Mouse (Mus musculus) heart, postnatal 0 days (tissue): ENCODE data around the gene Xrcc4. TPM values are rescaled to one million over a fixed set of nuclear protein-coding genes. Genes with fewer than 3 reads are reported as not detected.

Source experiments
- ATAC-seq: fragments of 200-750 bp; cut with Nextera tagmentation; 2 replicates; pipeline ENCODE4 v1.8.0; 2017; ENCODE audit warnings: low read depth, moderate number of reproducible peaks, moderate library complexity; ENCODE audit not compliant: insufficient read depth
- DNase-seq: peaks from one replicate; pipeline ENCODE4 v3.0.0-alpha.2; 2016; ENCODE audit warnings: low spot score
- H3K27ac ChIP-seq: fragments of 300-500 bp; sonication (generic); 2 replicates; pipeline ENCODE4 v1.5.1; 2014; ENCODE audit warnings: low read depth, mild to moderate bottlenecking
- H3K27me3 ChIP-seq: fragments of 300-500 bp; sonication (generic); 2 replicates; pipeline ENCODE4 v1.6.1; 2014; ENCODE audit warnings: low read length, mixed read lengths; ENCODE audit not compliant: control insufficient read depth, insufficient read depth
- H3K36me3 ChIP-seq: fragments of 300-500 bp; sonication (generic); replicated peaks from 2 replicates; pipeline ENCODE4 v1.6.1; 2014; ENCODE audit warnings: low read length, mixed read lengths; ENCODE audit not compliant: control insufficient read depth, insufficient read depth
- H3K4me1 ChIP-seq: fragments of 300-500 bp; sonication (generic); 2 replicates; pipeline ENCODE4 v1.6.1; 2014; ENCODE audit warnings: antibody characterized with exemption; ENCODE audit not compliant: control insufficient read depth, insufficient read depth
- H3K4me2 ChIP-seq: fragments of 300-500 bp; sonication (generic); 2 replicates; pipeline ENCODE4 v1.6.1; 2014; ENCODE audit warnings: low read depth, mild to moderate bottlenecking, low read length, moderate library complexity
- H3K4me3 ChIP-seq: fragments of 300-500 bp; sonication (generic); 2 replicates; pipeline ENCODE4 v1.5.1; 2014; ENCODE audit warnings: low read depth, low read length
- H3K9ac ChIP-seq: fragments of 300-500 bp; sonication (generic); replicated peaks from 2 replicates; pipeline ENCODE4 v1.6.1; 2014; ENCODE audit warnings: low read depth, low read length, mixed read lengths
- H3K9me3 ChIP-seq: fragments of 300-500 bp; sonication (generic); replicated peaks from 2 replicates; pipeline ENCODE4 v1.6.1; 2016; ENCODE audit warnings: low read length; ENCODE audit not compliant: control insufficient read depth
- CTCF ChIP-seq: IDR thresholded peaks from 2 replicates; pipeline ENCODE4 v1.5.1; 2016; ENCODE audit warnings: antibody characterized with exemption, control low read depth, low read depth
- EP300 ChIP-seq: IDR thresholded peaks from 2 replicates; pipeline ENCODE4 v1.6.1; 2016; ENCODE audit warnings: antibody characterized with exemption, low read depth
- WGBS: fragments of 180-500 bp; shearing (Covaris S2); extraction: QIAGEN DNeasy Blood & Tissue Kit; methylation state at CpG from one replicate; pipeline ENCODE4 v1.1.7; 2014; 5-methylcytosine and 5-hydroxymethylcytosine counted together
- polyA plus RNA-seq: library from polyadenylated mRNA; unstranded; fragments of >200 nt; fragmentation: Nextera tagmentation; extraction: Ambion mirVana; gene quantifications from 2 replicates; pipeline ENCODE4 v1.2.1, GENCODE M21; 2015
- total RNA-seq: library from RNA; depleted of rRNA; stranded (reverse); fragments of >200 nt; gene quantifications from 2 replicates; pipeline ENCODE4 v1.2.3, GENCODE M21; 2014; ENCODE audit warnings: low replicate concordance

The Xrcc4 gene
- total and polyA plus RNA-seq, 2 experiments from 2014 or later = 10.7 to 18.4 TPM

DNA sequence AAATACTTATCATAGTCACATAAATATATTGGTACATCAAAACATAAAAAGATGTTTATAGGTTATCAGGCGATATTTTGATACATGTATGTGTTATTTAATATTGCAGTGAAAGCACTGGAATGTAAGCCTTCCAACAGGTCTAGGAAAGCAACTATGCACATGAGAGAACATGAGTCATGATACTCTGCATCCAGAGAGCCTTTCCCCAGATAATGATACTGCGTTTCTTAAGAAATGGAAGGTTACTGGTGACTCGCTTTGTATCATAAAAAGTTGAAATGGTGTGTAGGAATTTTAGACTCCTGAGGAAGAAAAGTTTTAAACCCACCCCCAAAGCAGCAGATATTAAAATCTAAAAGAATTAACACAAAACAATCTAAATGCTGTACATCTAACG, 190.3 kb downstream of the Xrcc4 start:
- Histone ChIP-seq H3K4me1 (no peaks in the 10 kb centered on the region), H3K4me2 (no peak overlapping the region), H3K27ac (no peak overlapping the region), H3K4me3 (no peak overlapping the region), H3K36me3 (no peaks in the 10 kb centered on the region), H3K9me3 (no peaks in the 10 kb centered on the region), H3K9ac (no peak overlapping the region), H3K27me3 (no peaks in the 10 kb centered on the region)
- DNase-seq = no peak
- ATAC-seq = no peak
- no peak for TF ChIP-seq CTCF
- no peak for TF ChIP-seq EP300
- whole genome bisulfite sequencing = 87% methylated on average over 4 of the region's 4 CpGs

DNA sequence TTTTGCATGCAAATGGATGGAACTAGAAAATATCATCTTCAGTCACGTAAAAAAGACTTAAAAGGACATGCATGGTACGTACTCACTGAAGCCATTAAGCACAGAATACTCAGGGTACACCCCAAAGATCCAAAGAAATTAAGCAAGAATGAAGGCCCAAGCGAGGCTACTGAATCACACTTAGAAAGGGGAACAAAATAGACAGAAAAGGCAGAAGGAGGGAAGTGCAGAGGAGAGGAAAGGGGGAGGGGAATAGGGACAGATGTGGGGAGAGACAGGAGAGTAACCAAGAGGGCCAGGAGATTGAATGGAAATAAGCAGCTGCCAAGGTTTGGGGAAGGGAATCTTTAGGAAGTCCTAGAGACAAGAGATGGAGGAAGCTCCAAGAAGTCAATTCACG, 197.3 kb downstream of the Xrcc4 start:
- Histone ChIP-seq H3K4me2 (no peak overlapping the region), H3K27ac (no peak overlapping the region), H3K27me3 (no peaks in the 10 kb centered on the region), H3K4me3 (no peak overlapping the region), H3K9me3 (no peaks in the 10 kb centered on the region), H3K9ac (no peak overlapping the region), H3K4me1 (no peaks in the 10 kb centered on the region), H3K36me3 (no peaks in the 10 kb centered on the region)
- no peak for DNase-seq
- WGBS = 86% methylated on average over 4 of the region's 4 CpGs
- ATAC-seq = no peak
- TF ChIP-seq CTCF (no peak), EP300 (no peak)

DNA sequence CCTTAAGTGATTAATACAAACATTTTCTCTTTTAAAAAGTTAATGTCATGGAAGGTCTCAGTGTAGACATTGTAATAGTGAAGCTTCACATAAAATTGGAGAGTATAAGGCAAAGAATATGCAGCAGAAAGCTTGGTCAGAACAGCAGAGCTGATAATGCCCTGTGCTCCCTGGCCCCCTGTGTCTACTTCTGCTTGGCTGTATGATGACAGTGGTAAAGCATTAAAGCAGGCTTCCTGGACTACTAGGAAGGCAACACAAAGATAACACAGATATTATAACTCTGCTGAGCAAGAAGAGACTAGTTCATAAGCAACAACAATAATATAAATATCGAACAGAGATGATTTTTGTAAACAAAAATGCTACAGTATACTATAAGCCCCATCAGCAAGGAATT, 199.2 kb downstream of the Xrcc4 start:
- 87% methylated on average over 1 of the region's 1 CpGs for WGBS
- H3K9ac ChIP-seq = no peak overlapping the region
- no peaks in the 10 kb centered on the region for H3K9me3 ChIP-seq
- no peak for TF ChIP-seq CTCF
- no peak for TF ChIP-seq EP300
- H3K4me2 ChIP-seq = no peak overlapping the region
- ATAC-seq = no peak
- no peak overlapping the region for H3K27ac ChIP-seq
- no peak overlapping the region for H3K4me3 ChIP-seq
- H3K36me3 ChIP-seq = no peaks in the 10 kb centered on the region
- no peaks in the 10 kb centered on the region for H3K27me3 ChIP-seq
- no peak for DNase-seq
- H3K4me1 ChIP-seq = no peaks in the 10 kb centered on the region

DNA sequence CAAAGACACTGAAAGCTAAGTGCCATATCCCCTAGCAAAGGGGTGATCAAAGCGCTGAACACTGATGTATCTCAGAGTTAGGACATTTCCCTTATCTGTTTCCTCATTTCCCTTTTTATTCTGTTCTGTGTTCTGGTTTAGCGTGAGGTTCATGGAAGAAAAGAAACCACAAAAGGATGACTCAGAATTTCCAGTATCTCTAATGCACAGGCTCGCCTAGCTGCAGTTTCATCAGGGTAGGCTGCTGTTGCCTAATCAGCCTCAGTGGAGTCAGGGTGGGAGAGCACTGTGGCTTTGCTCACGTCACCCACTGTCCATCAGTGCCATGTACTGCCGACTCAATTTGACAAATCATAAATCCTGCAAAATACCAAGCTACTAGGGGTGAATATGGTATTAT, 200.3 kb downstream of the Xrcc4 start:
- Histone ChIP-seq H3K4me3 (no peak overlapping the region), H3K27ac (no peak overlapping the region), H3K36me3 (no peaks in the 10 kb centered on the region), H3K9ac (no peak overlapping the region), H3K9me3 (no peaks in the 10 kb centered on the region), H3K27me3 (no peaks in the 10 kb centered on the region), H3K4me1 (no peaks in the 10 kb centered on the region), H3K4me2 (no peak overlapping the region)
- ATAC-seq (no peak), DNase-seq (peak; percentile 16)
- 44% methylated on average over 5 of the region's 5 CpGs for WGBS
- TF ChIP-seq CTCF (no peak), EP300 (no peak)

- Histone ChIP-seq H3K36me3 (no peaks in the 10 kb centered on the region), H3K9me3 (no peaks in the 10 kb centered on the region), H3K9ac (no peak overlapping the region), H3K4me3 (no peak overlapping the region), H3K4me2 (no peak overlapping the region), H3K4me1 (no peaks in the 10 kb centered on the region), H3K27ac (no peak overlapping the region), H3K27me3 (no peaks in the 10 kb centered on the region)
- 85% methylated on average over 1 of the region's 1 CpGs for WGBS
- DNase-seq (no peak), ATAC-seq (no peak)
- no peak for TF ChIP-seq CTCF
- no peak for TF ChIP-seq EP300
These were observed 205.9 kb downstream of the Xrcc4 start for GRCm38 (mm10) chr13:89883523-89883922.

GRCm38 (mm10) chr13:89881281-89881680, 208.1 kb downstream of the Xrcc4 start:
- no peak for ATAC-seq
- Histone ChIP-seq H3K36me3 (no peaks in the 10 kb centered on the region), H3K4me3 (no peak overlapping the region), H3K9me3 (no peaks in the 10 kb centered on the region), H3K9ac (no peak overlapping the region), H3K4me1 (no peaks in the 10 kb centered on the region), H3K4me2 (no peak overlapping the region), H3K27me3 (no peaks in the 10 kb centered on the region), H3K27ac (no peak overlapping the region)
- TF ChIP-seq CTCF = no peak
- TF ChIP-seq EP300 = no peak
- DNase-seq = no peak
- WGBS = 66% methylated on average over 2 of the region's 2 CpGs
